Mouse (Mus musculus): ENCODE data around the gene Ralb. TPM values are rescaled to one million over a fixed set of nuclear protein-coding genes. Genes with fewer than 3 reads are reported as not detected.

Ralb gene
- polyA plus RNA-seq, 1 experiment from 2014 or later, result 43.9 TPM

DNA sequence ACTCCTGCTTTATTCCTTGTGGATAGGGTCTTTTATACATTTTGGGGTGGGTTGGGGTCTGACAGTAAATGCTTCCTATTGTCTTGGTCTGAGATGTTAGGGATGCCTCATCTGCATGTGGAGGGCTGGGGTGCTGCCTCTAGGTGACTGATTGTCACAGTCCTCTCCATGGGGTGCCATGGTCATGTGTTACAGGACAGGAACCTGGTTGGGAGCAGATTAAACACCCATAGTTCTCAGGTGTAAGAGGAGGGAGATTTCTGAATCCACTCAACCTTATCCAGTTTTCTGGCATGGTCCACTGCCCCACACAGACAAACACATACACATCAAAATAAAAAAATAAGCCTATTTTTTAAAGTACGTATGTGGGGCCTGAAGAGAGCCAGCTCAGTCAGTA is 12.1 kb downstream of the Ralb start:
- 61% methylated on average over 1 of the region's 1 CpGs for WGBS (ENCODE audit: insufficient replicate concordance)
- peaks cover 38% of the 10 kb centered on the region for H3K4me1 ChIP-seq (replicated peaks)
- ATAC-seq (ENCODE audit: low read depth) (no peak; the same call in 1 of the 2 replicates), DNase-seq (no peak)
- no peak overlapping the region; the same call in 1 of the 2 replicates for H3K4me3 ChIP-seq (replicated peaks)
- no peaks in the 10 kb centered on the region for H3K27me3 ChIP-seq
- H3K4me2 ChIP-seq, result peak overlapping the region; percentile 28; the same call in 1 of the 2 replicates
- no peak overlapping the region for H3K9ac ChIP-seq
- no peaks in the 10 kb centered on the region for H3K36me3 ChIP-seq
- no peaks in the 10 kb centered on the region for H3K9me3 ChIP-seq (replicated peaks)
- H3K27ac ChIP-seq, result peak overlapping the region; percentile 23; the same call in 1 of the 2 replicates

DNA sequence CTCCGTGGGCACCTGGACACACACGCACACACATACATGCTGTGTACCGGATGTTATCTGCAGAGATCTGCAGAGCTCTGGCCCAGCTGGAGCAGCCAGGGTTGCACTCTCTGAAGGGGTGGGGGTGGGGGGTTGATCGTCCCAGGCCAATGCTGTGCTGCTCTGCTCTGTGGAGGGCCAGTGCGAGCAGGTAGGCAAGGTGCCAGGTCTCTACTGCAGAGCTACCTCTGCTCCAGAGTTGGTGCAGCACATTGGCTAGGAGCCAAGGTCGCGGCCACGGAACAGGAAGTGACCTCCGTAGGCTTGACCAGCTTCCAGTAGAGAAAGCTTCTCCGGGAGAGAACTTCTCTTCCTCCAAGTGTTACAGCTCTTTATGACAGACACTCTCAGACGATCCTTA is 12.5 kb downstream of the Ralb start:
- no peak overlapping the region for H3K9ac ChIP-seq

DNA sequence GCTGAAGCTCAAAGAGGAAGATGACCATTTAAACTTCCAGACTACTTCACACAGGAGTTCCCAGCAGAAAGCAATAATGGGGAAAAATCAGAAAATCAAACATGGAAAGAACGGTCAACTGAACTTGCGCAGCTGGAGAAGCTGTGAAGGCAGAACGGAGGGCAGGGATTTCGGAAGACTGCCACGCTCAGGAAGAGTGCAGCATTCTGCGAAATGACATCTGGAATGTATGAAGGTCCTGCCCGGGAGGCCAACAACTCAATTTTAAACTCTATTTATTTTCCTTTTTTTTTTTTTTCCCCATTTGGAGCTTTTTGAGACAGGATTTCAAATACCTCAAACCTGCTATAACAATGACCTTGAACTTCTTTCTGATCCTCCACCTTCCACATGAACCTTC is 13.8 kb downstream of the Ralb start:
- DNase-seq (no peak), ATAC-seq (ENCODE audit: low read depth) (no peak)
- Histone ChIP-seq H3K27me3 (no peaks in the 10 kb centered on the region), H3K4me1 (replicated peaks) (peaks cover 39% of the 10 kb centered on the region), H3K9me3 (replicated peaks) (no peaks in the 10 kb centered on the region), H3K9ac (no peak overlapping the region), H3K36me3 (no peaks in the 10 kb centered on the region), H3K27ac (no peak overlapping the region), H3K4me2 (no peak overlapping the region), H3K4me3 (replicated peaks) (no peak overlapping the region)
- 87% methylated on average over 7 of the region's 7 CpGs for WGBS (ENCODE audit: insufficient replicate concordance)

More for the DNA sequence above, 12.5 kb downstream of the Ralb start:
- DNase-seq (no peak), ATAC-seq (ENCODE audit: low read depth) (peak; percentile 74)
- H3K4me2 ChIP-seq, result peak overlapping the region; percentile 28; the same call in 1 of the 2 replicates
- H3K9me3 ChIP-seq (replicated peaks), result no peaks in the 10 kb centered on the region
- no peak overlapping the region; the same call in 1 of the 2 replicates for H3K4me3 ChIP-seq (replicated peaks)
- H3K27me3 ChIP-seq, result no peaks in the 10 kb centered on the region
- 18% methylated on average over 11 of the region's 11 CpGs for WGBS (ENCODE audit: insufficient replicate concordance)
- peaks cover 37% of the 10 kb centered on the region for H3K4me1 ChIP-seq (replicated peaks)
- peak overlapping the region; percentile 23; the same call in 1 of the 2 replicates for H3K27ac ChIP-seq
- H3K36me3 ChIP-seq, result no peaks in the 10 kb centered on the region

- Histone ChIP-seq H3K4me3 (replicated peaks) (no peak overlapping the region), H3K27me3 (no peaks in the 10 kb centered on the region), H3K36me3 (0 out of 2 replicates have a peak, but pooled peaks cover 4% of the 10 kb centered on the region), H3K4me1 (replicated peaks) (peaks cover 33% of the 10 kb centered on the region), H3K9ac (no peak overlapping the region), H3K9me3 (replicated peaks) (no peaks in the 10 kb centered on the region), H3K27ac (no peak overlapping the region), H3K4me2 (no peak overlapping the region)
- DNase-seq, result no peak
- 53% methylated on average over 10 of the region's 10 CpGs for WGBS (ENCODE audit: insufficient replicate concordance)
- no peak for ATAC-seq (ENCODE audit: low read depth)
Observed at GRCm38 (mm10) chr1:119487917-119488590, 16.5 kb downstream of the Ralb start.

GRCm38 (mm10) chr1:119485825-119486224 is 18.8 kb downstream of the Ralb start:
- Histone ChIP-seq H3K36me3 (peaks cover 15% of the 10 kb centered on the region), H3K27ac (no peak overlapping the region), H3K4me1 (replicated peaks) (peaks cover 19% of the 10 kb centered on the region), H3K9ac (no peak overlapping the region), H3K9me3 (replicated peaks) (no peaks in the 10 kb centered on the region), H3K4me3 (replicated peaks) (no peak overlapping the region), H3K27me3 (no peaks in the 10 kb centered on the region), H3K4me2 (no peak overlapping the region)
- DNase-seq (no peak), ATAC-seq (ENCODE audit: low read depth) (no peak)
- WGBS (ENCODE audit: insufficient replicate concordance), result 47% methylated on average over 2 of the region's 2 CpGs

DNA sequence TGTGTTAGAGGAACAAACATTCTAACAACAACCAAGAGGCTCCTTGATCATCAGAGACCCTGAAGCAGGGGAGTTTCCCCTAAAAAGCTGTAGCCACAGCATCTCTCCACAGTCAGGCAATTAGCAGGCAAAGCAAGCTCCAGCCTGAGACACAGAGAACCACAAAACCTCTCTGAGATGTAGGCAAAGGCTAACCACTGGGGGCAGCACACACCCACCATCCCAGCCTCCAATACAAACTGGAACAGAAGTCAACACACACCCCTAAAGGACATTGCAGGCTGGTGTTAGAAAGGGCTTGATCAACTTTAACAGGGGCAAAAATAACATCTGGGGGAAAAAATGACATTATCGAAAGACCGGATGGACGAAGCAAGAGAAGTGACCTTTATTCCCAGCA is 20.1 kb downstream of the Ralb start:
- no peaks in the 10 kb centered on the region for H3K27me3 ChIP-seq
- H3K9me3 ChIP-seq (replicated peaks), result no peaks in the 10 kb centered on the region
- H3K9ac ChIP-seq, result no peak overlapping the region
- no peak for DNase-seq
- 64% methylated on average over 3 of the region's 3 CpGs for WGBS (ENCODE audit: insufficient replicate concordance)
- H3K27ac ChIP-seq, result no peak overlapping the region
- no peak for ATAC-seq (ENCODE audit: low read depth)
- H3K36me3 ChIP-seq, result peaks cover 15% of the 10 kb centered on the region
- peaks cover 19% of the 10 kb centered on the region for H3K4me1 ChIP-seq (replicated peaks)
- H3K4me3 ChIP-seq (replicated peaks), result no peak overlapping the region
- H3K4me2 ChIP-seq, result no peak overlapping the region

GRCm38 (mm10) chr1:119482891-119483290 is 21.7 kb downstream of the Ralb start:
- no peaks in the 10 kb centered on the region for H3K9me3 ChIP-seq (replicated peaks)
- peaks cover 17% of the 10 kb centered on the region for H3K36me3 ChIP-seq
- H3K4me2 ChIP-seq, result no peak overlapping the region
- H3K4me3 ChIP-seq (replicated peaks), result no peak overlapping the region
- H3K9ac ChIP-seq, result no peak overlapping the region
- peaks cover 15% of the 10 kb centered on the region for H3K4me1 ChIP-seq (replicated peaks)
- WGBS (ENCODE audit: insufficient replicate concordance), result 56% methylated on average over 3 of the region's 3 CpGs
- DNase-seq, result no peak
- H3K27ac ChIP-seq, result no peak overlapping the region
- ATAC-seq (ENCODE audit: low read depth), result no peak
- no peaks in the 10 kb centered on the region for H3K27me3 ChIP-seq

- Histone ChIP-seq H3K9me3 (replicated peaks) (no peaks in the 10 kb centered on the region), H3K9ac (no peak overlapping the region), H3K4me2 (no peak overlapping the region), H3K36me3 (peaks cover 21% of the 10 kb centered on the region), H3K4me1 (replicated peaks) (peaks cover 22% of the 10 kb centered on the region), H3K27ac (no peak overlapping the region), H3K27me3 (0 out of 2 replicates have a peak, but pooled peaks cover 2% of the 10 kb centered on the region), H3K4me3 (replicated peaks) (no peak overlapping the region)
- DNase-seq (no peak), ATAC-seq (ENCODE audit: low read depth) (no peak)
- WGBS (ENCODE audit: insufficient replicate concordance), result 73% methylated on average over 7 of the region's 7 CpGs
Observed at GRCm38 (mm10) chr1:119481205-119481932, 23.2 kb downstream of the Ralb start.

DNA sequence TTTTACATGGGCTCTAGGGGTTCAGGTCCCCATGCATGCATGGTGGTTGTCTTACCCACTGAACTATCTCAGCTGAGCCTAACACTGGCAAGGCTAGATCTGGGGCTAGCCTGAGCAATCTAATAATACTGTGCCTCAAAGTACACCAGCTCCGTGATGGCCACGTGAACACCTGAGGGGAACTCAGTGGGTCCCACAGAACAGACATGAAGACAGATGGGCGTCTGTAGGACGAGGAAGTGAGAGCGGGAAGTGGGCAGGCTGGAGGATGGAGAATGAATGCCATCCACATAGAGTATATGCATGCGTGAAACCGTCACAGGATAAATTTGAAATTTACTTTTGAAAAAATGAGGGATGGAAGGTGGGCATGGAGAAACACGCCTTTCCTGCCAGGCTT is 23.9 kb downstream of the Ralb start:
- 72% methylated on average over 8 of the region's 8 CpGs for WGBS (ENCODE audit: insufficient replicate concordance)
- ATAC-seq (ENCODE audit: low read depth), result no peak

GRCm38 (mm10) chr1:119479641-119480040 is 25.0 kb downstream of the Ralb start:
- Histone ChIP-seq H3K9me3 (replicated peaks) (no peaks in the 10 kb centered on the region), H3K36me3 (peaks cover 34% of the 10 kb centered on the region), H3K27ac (no peak overlapping the region), H3K4me3 (replicated peaks) (no peak overlapping the region), H3K9ac (no peak overlapping the region), H3K4me1 (replicated peaks) (peaks cover 21% of the 10 kb centered on the region), H3K27me3 (0 out of 2 replicates have a peak, but pooled peaks cover 8% of the 10 kb centered on the region), H3K4me2 (no peak overlapping the region)
- ATAC-seq (ENCODE audit: low read depth) (no peak), DNase-seq (no peak)
- WGBS (ENCODE audit: insufficient replicate concordance), result 36% methylated on average over 4 of the region's 4 CpGs

More for the DNA sequence above, 23.9 kb downstream of the Ralb start:
- H3K9me3 ChIP-seq (replicated peaks), result no peaks in the 10 kb centered on the region
- peaks cover 27% of the 10 kb centered on the region for H3K36me3 ChIP-seq
- 0 out of 2 replicates have a peak, but pooled peaks cover 8% of the 10 kb centered on the region for H3K27me3 ChIP-seq
- peaks cover 20% of the 10 kb centered on the region for H3K4me1 ChIP-seq (replicated peaks)
- H3K4me2 ChIP-seq, result no peak overlapping the region
- DNase-seq, result no peak
- H3K9ac ChIP-seq, result no peak overlapping the region
- H3K4me3 ChIP-seq (replicated peaks), result no peak overlapping the region
- H3K27ac ChIP-seq, result no peak overlapping the region

DNA sequence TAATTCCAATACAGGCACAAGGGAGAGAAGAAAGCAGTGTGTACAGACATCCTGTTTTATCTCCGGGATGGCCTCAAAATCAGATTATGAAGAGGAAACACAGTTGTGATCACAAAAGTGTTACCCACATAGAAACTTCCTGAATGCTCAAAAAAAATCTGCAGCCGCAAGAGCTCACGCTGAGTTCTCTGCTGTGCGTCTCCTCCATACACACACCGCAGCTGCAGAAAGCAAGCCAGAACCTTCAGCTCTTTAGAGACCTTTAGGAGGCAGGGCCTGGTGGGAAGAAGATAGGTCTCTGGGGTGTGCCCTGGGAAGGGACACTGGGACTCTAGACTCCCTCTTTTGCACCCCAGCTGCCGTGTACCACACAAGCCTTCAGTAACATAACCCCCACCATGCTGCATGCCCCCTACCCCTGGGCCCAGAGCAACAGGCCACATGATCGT is 27.7 kb downstream of the Ralb start:
- H3K4me3 ChIP-seq (replicated peaks), result no peak overlapping the region
- WGBS (ENCODE audit: insufficient replicate concordance), result 11% methylated on average over 7 of the region's 7 CpGs
- H3K36me3 ChIP-seq, result peaks cover 39% of the 10 kb centered on the region
- DNase-seq (no peak), ATAC-seq (ENCODE audit: low read depth) (no peak)
- no peak overlapping the region for H3K4me2 ChIP-seq
- no peak overlapping the region for H3K27ac ChIP-seq
- H3K9me3 ChIP-seq (replicated peaks), result no peaks in the 10 kb centered on the region
- peaks cover 48% of the 10 kb centered on the region for H3K4me1 ChIP-seq (replicated peaks)
- no peak overlapping the region for H3K9ac ChIP-seq
- H3K27me3 ChIP-seq, result 0 out of 2 replicates have a peak, but pooled peaks cover 8% of the 10 kb centered on the region
